Mouse (Mus musculus) thymus, postnatal 0 days (tissue): ENCODE measurements around the gene Cep104. TPM values are rescaled to one million over a fixed set of nuclear protein-coding genes. Genes with fewer than 3 reads are reported as not detected.

Experiments used
- DNase-seq: peaks from one replicate; pipeline ENCODE4 v3.0.0-alpha.2; 2015; ENCODE audit warnings: low spot score
- polyA plus RNA-seq: library from polyadenylated mRNA; unstranded; fragments of >200 nt; fragmentation: Nextera tagmentation; extraction: Ambion mirVana; gene quantifications from 2 replicates; pipeline ENCODE4 v1.2.1, GENCODE M21; 2015

Cep104 gene
- polyA plus RNA-seq, 1 experiment from 2014 or later = 11.7 TPM

- DNase-seq = no peak
Measured at GRCm38 (mm10) chr4:154042577-154042976, 67.6 kb downstream of the Cep104 start, which contains the start of gene Ccdc27. Ccdc27 (minus strand) TSS chr4:154042677.

DNA sequence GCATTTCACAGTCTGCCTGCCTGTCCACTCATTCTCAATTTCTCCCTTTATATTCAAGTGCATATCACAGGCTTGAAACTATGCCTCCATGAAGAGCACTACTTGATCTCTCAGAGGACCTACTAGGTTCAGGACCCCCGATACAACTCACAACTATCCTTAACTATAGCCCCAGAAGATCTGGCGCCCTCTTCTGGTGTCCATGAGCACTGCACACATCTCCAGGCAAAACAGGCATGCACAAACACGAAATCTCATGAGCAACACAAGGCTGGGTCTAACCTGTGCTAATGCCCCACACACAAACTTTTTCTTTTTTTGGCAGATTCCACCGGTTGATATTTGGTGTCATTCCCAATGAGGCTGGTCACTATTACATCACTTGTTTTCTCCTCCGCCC lies 70.8 kb downstream of the Cep104 start:
- no peak for DNase-seq

- DNase-seq = no peak
Measured at GRCm38 (mm10) chr4:154051401-154051800, 76.4 kb downstream of the Cep104 start.

DNA sequence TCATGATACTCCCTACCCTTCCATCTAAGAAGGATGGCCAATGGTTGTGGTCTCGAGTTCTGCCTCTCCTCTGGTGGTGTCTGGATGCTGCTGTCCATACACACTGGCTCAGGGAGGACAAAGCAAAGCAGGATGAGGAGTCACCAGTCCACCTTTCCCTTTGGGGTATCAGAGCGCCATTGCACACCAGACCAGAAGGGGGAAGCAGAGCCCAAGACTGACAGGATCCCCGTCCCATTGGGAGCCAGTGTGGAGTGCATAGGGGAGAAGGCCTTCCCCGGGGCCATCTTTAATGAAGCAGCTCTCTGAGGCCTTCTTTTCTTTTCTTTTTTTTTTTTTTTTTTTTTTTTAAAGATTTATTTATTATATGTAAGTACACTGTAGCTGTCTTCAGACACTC lies 78.1 kb downstream of the Cep104 start:
- no peak for DNase-seq

GRCm38 (mm10) chr4:154055482-154055881 lies 80.5 kb downstream of the Cep104 start:
- DNase-seq = no peak

- DNase-seq = no peak
Measured at GRCm38 (mm10) chr4:154056046-154056445, 81.1 kb downstream of the Cep104 start.

DNA sequence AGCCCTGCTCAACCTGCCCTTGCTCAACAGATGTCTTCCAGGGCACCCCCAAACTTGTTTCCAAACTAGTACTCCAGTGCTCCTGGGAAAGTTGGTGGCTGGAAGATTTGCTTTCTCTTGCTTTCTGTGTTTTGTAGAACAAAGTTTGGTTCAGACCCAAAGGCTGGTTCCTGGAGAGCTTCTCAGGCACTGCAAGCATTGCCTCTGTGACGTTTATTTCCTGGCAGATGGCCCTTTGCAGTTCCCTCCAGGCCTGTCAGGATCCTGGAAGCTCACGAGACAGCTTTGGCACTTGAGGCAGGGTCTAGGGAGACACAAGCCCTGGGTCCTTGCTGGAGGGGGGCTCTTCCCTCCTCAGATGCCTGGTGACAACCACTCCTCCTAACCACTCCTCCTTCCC lies 81.7 kb downstream of the Cep104 start:
- DNase-seq = no peak

GRCm38 (mm10) chr4:154057696-154058095 lies 82.7 kb downstream of the Cep104 start:
- DNase-seq = no peak

Other genes starting within 250 kb of the Cep104 start
- gene A430005L14Rik, start 18.0 kb upstream of the Cep104 start, polyA plus RNA-seq = 56.2 and 58.1 TPM in 2 replicates
- gene Dffb, start 68 bp upstream of the Cep104 start, polyA plus RNA-seq = 23.3 and 25.5 TPM in 2 replicates
- gene Lrrc47, start 36.5 kb downstream of the Cep104 start, polyA plus RNA-seq = 18.7 and 24.4 TPM in 2 replicates
- gene Smim1, start 51.0 kb downstream of the Cep104 start, polyA plus RNA-seq = 8.8 and 11.7 TPM in 2 replicates
- gene Ccdc27, start 67.5 kb downstream of the Cep104 start, polyA plus RNA-seq = 0.05 TPM in 1 of 2 replicates, not detected in the other
- gene Trp73, start 165.0 kb downstream of the Cep104 start, polyA plus RNA-seq = 0.55 and 0.76 TPM in 2 replicates
- gene Wrap73, start 167.2 kb downstream of the Cep104 start, polyA plus RNA-seq = 37.0 and 38.8 TPM in 2 replicates
- 171 and 177 TPM in 2 replicates for gene Tprgl, start 185.5 kb downstream of the Cep104 start, polyA plus RNA-seq
- gene Megf6, start 195.5 kb downstream of the Cep104 start, polyA plus RNA-seq = 14.8 and 17.0 TPM in 2 replicates